Mouse (Mus musculus) fibroblast of lung, adult 2 months (primary cell): Measurements from ENCODE around the gene Cryab.
A peak's percentile ranks its signal among the peaks of the same experiment; 100 is the strongest.

Source experiments
- DNase-seq: peaks from one replicate; pipeline ENCODE4 v3.0.0-alpha.2; 2011; ENCODE audit warnings: low read depth

The Cryab gene

GRCm38 (mm10) chr9:50742744-50743143 lies 8.4 kb upstream of the Cryab start:
- no peak for DNase-seq

GRCm38 (mm10) chr9:50745806-50746205 lies 5.3 kb upstream of the Cryab start:
- DNase-seq = no peak

- DNase-seq = no peak
Observed at GRCm38 (mm10) chr9:50746214-50746677, 4.9 kb upstream of the Cryab start, which contains the start of gene 2310030G06Rik. TSS of gene 2310030G06Rik (minus strand) at chr9:50746536.

GRCm38 (mm10) chr9:50750706-50751105 lies 419 bp upstream of the Cryab start:
- DNase-seq = no peak

- DNase-seq = no peak
Observed at GRCm38 (mm10) chr9:50752054-50752602, 1.0 kb downstream of the Cryab start, which contains the start of gene Hspb2. TSS of gene Hspb2 (minus strand) at chr9:50752354.

GRCm38 (mm10) chr9:50752784-50753615 lies 1.9 kb downstream of the Cryab start:
- DNase-seq = peak; percentile 82

GRCm38 (mm10) chr9:50753947-50754346 lies 2.8 kb downstream of the Cryab start:
- no peak for DNase-seq

- no peak for DNase-seq
Observed at GRCm38 (mm10) chr9:50756711-50757110, 5.6 kb downstream of the Cryab start.

- no peak for DNase-seq
Observed at GRCm38 (mm10) chr9:50761520-50762243, 10.6 kb downstream of the Cryab start.

GRCm38 (mm10) chr9:50763331-50763730 lies 12.2 kb downstream of the Cryab start:
- DNase-seq = no peak

GRCm38 (mm10) chr9:50767531-50768106 lies 16.5 kb downstream of the Cryab start:
- no peak for DNase-seq

- peak; percentile 95 for DNase-seq
Observed at GRCm38 (mm10) chr9:50768107-50769002, 17.2 kb downstream of the Cryab start, which contains the start of gene Fdxacb1. TSS of gene Fdxacb1 (plus strand) at chr9:50768236.

GRCm38 (mm10) chr9:50770011-50770410 lies 18.9 kb downstream of the Cryab start:
- DNase-seq = no peak

GRCm38 (mm10) chr9:50774026-50774462 lies 22.9 kb downstream of the Cryab start:
- no peak for DNase-seq

GRCm38 (mm10) chr9:50774991-50775612 lies 24.0 kb downstream of the Cryab start, which contains the start of the genes Alg9 and 1110032A03Rik:
TSS of gene Alg9 (plus strand) at chr9:50775019.
TSS of gene 1110032A03Rik (minus strand) at chr9:50775520.
- peak; percentile 63 for DNase-seq

GRCm38 (mm10) chr9:50775662-50776126 lies 24.6 kb downstream of the Cryab start:
- no peak for DNase-seq

GRCm38 (mm10) chr9:50776162-50776760 lies 25.1 kb downstream of the Cryab start:
- no peak for DNase-seq

- no peak for DNase-seq
Observed at GRCm38 (mm10) chr9:50782155-50782554, 31.0 kb downstream of the Cryab start.

GRCm38 (mm10) chr9:50795266-50795665 lies 44.1 kb downstream of the Cryab start:
- DNase-seq = no peak

- no peak for DNase-seq
Observed at GRCm38 (mm10) chr9:50796776-50797175, 45.7 kb downstream of the Cryab start.
